ENCODE assay signal across 13 mouse cellular contexts in genomic region chr1:46394681-46395297, GRCm38 (mm10). TPM values are rescaled to one million over a fixed set of nuclear protein-coding genes. Genes with fewer than 3 reads are reported as not detected.
A peak's percentile ranks its signal among the peaks of the same experiment; 100 is the strongest.
DNase-seq lines count a peak whose midpoint lies in the region; ATAC-seq and TF ChIP-seq lines count a peak whose summit lies in the region.
"Not testable (repeated sequence)": the region's sequence is repeated elsewhere in the genome, so short reads cannot be mapped to it uniquely, and the experiment has no call there.
"Had no signal": no experiment of that assay in that cellular context is flagged by ENCODE, and none has a peak within 500 bp of the region (broad histone marks: within the 10 kb centered on the region; RNA-seq: fewer than 3 reads in every experiment).

No protein-coding gene starts in this region.

- H3K27ac ChIP-seq in forebrain, embryonic 11.5 days (ENCODE audit: low read depth, low read length); forebrain, embryonic 14.5 days (ENCODE audit: low read depth, low read length); forebrain, postnatal 0 days (ENCODE audit: low read depth, low read length); hindbrain, embryonic 13.5 days; hindbrain, embryonic 16.5 days (ENCODE audit: low read depth, low read length); neural tube, embryonic 11.5 days (ENCODE audit: low read depth, low read length); neural tube, embryonic 14.5 days (ENCODE audit: low read depth, low read length): not testable (repeated sequence)

- H3K9ac ChIP-seq in forebrain, embryonic 11.5 days (ENCODE audit: low read length); forebrain, embryonic 14.5 days (ENCODE audit: low read length); forebrain, postnatal 0 days; hindbrain, embryonic 13.5 days; hindbrain, embryonic 16.5 days (ENCODE audit: low read depth, low read length); neural tube, embryonic 11.5 days (ENCODE audit: low read length); neural tube, embryonic 14.5 days (replicated peaks; ENCODE audit: low read depth, low read length): not testable (repeated sequence)

- not testable (repeated sequence) for H3K4me3 ChIP-seq in forebrain, embryonic 11.5 days (ENCODE audit: low read depth, low read length); forebrain, embryonic 14.5 days (ENCODE audit: low read depth, low read length); forebrain, postnatal 0 days (ENCODE audit: low read depth, low read length); hindbrain, embryonic 13.5 days; hindbrain, embryonic 16.5 days (ENCODE audit: low read length); neural tube, embryonic 11.5 days (ENCODE audit: low read depth, low read length); neural tube, embryonic 14.5 days (ENCODE audit: low read depth, low read length)

- H3K9me3 ChIP-seq in forebrain, embryonic 11.5 days (ENCODE audit: control insufficient read depth, low read length); forebrain, embryonic 14.5 days (replicated peaks; ENCODE audit: control insufficient read depth, low read length); forebrain, postnatal 0 days (ENCODE audit: low read length); hindbrain, embryonic 13.5 days; hindbrain, embryonic 16.5 days (ENCODE audit: control insufficient read depth, low read length); neural tube, embryonic 11.5 days (ENCODE audit: control insufficient read depth, low read length); neural tube, embryonic 14.5 days (ENCODE audit: control insufficient read depth, low read length): not testable (repeated sequence)

- not testable (repeated sequence) for TF ChIP-seq CTCF in forebrain, postnatal 0 days (IDR thresholded peaks at IDR 0.05; ENCODE audit: low read depth)

- H3K4me1 ChIP-seq in forebrain, embryonic 11.5 days (replicated peaks; ENCODE audit: control insufficient read depth, insufficient read depth, low read length); forebrain, embryonic 14.5 days (ENCODE audit: control insufficient read depth, insufficient read depth, low read length); forebrain, postnatal 0 days (ENCODE audit: insufficient read depth); hindbrain, embryonic 13.5 days (replicated peaks); hindbrain, embryonic 16.5 days (ENCODE audit: control insufficient read depth, insufficient read depth, low read depth, low read length); neural tube, embryonic 11.5 days (ENCODE audit: control insufficient read depth, insufficient read depth, low read length); neural tube, embryonic 14.5 days (ENCODE audit: control insufficient read depth, insufficient read depth, low read length): not testable (repeated sequence)

- not testable (repeated sequence) for H3K36me3 ChIP-seq in forebrain, embryonic 11.5 days (ENCODE audit: control insufficient read depth, insufficient read depth, low read length); forebrain, embryonic 14.5 days (ENCODE audit: control insufficient read depth, insufficient read depth, low read length); forebrain, postnatal 0 days (ENCODE audit: insufficient read depth); hindbrain, embryonic 13.5 days; hindbrain, embryonic 16.5 days (ENCODE audit: control insufficient read depth, insufficient read depth, low read length); neural tube, embryonic 11.5 days (ENCODE audit: control insufficient read depth, insufficient read depth, low read length); neural tube, embryonic 14.5 days (ENCODE audit: control insufficient read depth, insufficient read depth, low read length)

- H3K4me2 ChIP-seq in forebrain, embryonic 11.5 days (ENCODE audit: low read depth, low read length, severe bottlenecking); forebrain, embryonic 14.5 days (ENCODE audit: low read length); forebrain, postnatal 0 days (ENCODE audit: low read depth); hindbrain, embryonic 13.5 days; hindbrain, embryonic 16.5 days (ENCODE audit: low read length); neural tube, embryonic 11.5 days (ENCODE audit: low read depth); neural tube, embryonic 14.5 days (ENCODE audit: low read depth, low read length): not testable (repeated sequence)

- not testable (repeated sequence) for H3K27me3 ChIP-seq in forebrain, embryonic 11.5 days (ENCODE audit: control insufficient read depth, insufficient read depth, low read length); forebrain, embryonic 14.5 days (replicated peaks; ENCODE audit: control insufficient read depth, insufficient read depth, low read length); forebrain, postnatal 0 days (ENCODE audit: insufficient read depth, low read length); hindbrain, embryonic 13.5 days; hindbrain, embryonic 16.5 days (replicated peaks; ENCODE audit: control insufficient read depth, insufficient read depth, low read length); neural tube, embryonic 11.5 days (ENCODE audit: control insufficient read depth, insufficient read depth, low read length); neural tube, embryonic 14.5 days (ENCODE audit: control insufficient read depth, insufficient read depth, low read length)

- 54% methylated on average over 3 of the region's 4 CpGs for WGBS in forebrain, embryonic 11.5 days
- WGBS in forebrain, embryonic 14.5 days, result 25% methylated on average over 3 of the region's 4 CpGs
- 23% methylated on average over 3 of the region's 4 CpGs for WGBS in forebrain, postnatal 0 days
- WGBS in hindbrain, embryonic 13.5 days, result 58% methylated on average over 3 of the region's 4 CpGs
- 46% methylated on average over 3 of the region's 4 CpGs for WGBS in hindbrain, embryonic 16.5 days
- WGBS in neural tube, embryonic 11.5 days, result 54% methylated on average over 3 of the region's 4 CpGs
- 46% methylated on average over 3 of the region's 4 CpGs for WGBS in neural tube, embryonic 14.5 days

- peak; percentile 71 for ATAC-seq in forebrain, embryonic 11.5 days (replicated peaks; ENCODE audit: low FRiP score)
- peak; percentile 89 for ATAC-seq in forebrain, embryonic 14.5 days
- peak; percentile 51; the same call in 1 of the 2 replicates for ATAC-seq in forebrain, postnatal 0 days
- ATAC-seq in hindbrain, embryonic 13.5 days (ENCODE audit: low FRiP score), result peak; percentile 73
- peak; percentile 56; the same call in 1 of the 2 replicates for ATAC-seq in hindbrain, embryonic 16.5 days
- ATAC-seq in neural tube, embryonic 11.5 days (ENCODE audit: insufficient read depth, low FRiP score, low TSS enrichment), result peak; percentile 80; the same call in 1 of the 2 replicates
- ATAC-seq in neural tube, embryonic 14.5 days (ENCODE audit: low read depth), result peak; percentile 84

- DNase-seq in forebrain, embryonic 11.5 days (ENCODE audit: low spot score); forebrain, postnatal 0 days; neural tube, embryonic 11.5 days (ENCODE audit: low spot score): not testable (repeated sequence)
- DNase-seq in forebrain, embryonic 14.5 days (ENCODE audit: low spot score), result peak; percentile 29

RNA-seq across cellular contexts. Expression of gene Dnah7c, which starts 30.6 kb away (rescaled TPM):
- polyA plus RNA-seq in forebrain, embryonic 11.5 days (2014; fragmentation: Nextera tagmentation; extraction: Ambion mirVana), result 0.12 and 0.27 TPM in 2 replicates
- polyA plus RNA-seq in forebrain, embryonic 14.5 days (2014; fragmentation: Nextera tagmentation; extraction: Ambion mirVana), result 0.11 and 0.27 TPM in 2 replicates
- total RNA-seq in forebrain, postnatal 0 days (2014; rRNA removed), result 0.62 and 0.71 TPM in 2 replicates
- polyA plus RNA-seq in forebrain, postnatal 0 days (2015; fragmentation: Nextera tagmentation; extraction: Ambion mirVana), result 0.14 and 0.16 TPM in 2 replicates
- 0.17 and 0.23 TPM in 2 replicates for polyA plus RNA-seq in hindbrain, embryonic 13.5 days (2015; fragmentation: Nextera tagmentation; extraction: Ambion mirVana)
- 0.11 and 0.12 TPM in 2 replicates for polyA plus RNA-seq in hindbrain, embryonic 16.5 days (2015; fragmentation: Nextera tagmentation; extraction: Ambion mirVana)
- 0.08 and 0.24 TPM in 2 replicates for polyA plus RNA-seq in neural tube, embryonic 11.5 days (2014; fragmentation: Nextera tagmentation; extraction: Ambion mirVana)
- 0.27 and 0.67 TPM in 2 replicates for polyA plus RNA-seq in neural tube, embryonic 14.5 days (2014; fragmentation: Nextera tagmentation; extraction: Ambion mirVana)
- total RNA-seq: CH12.LX; common myeloid progenitor, adult 5-6 weeks; gastrocnemius, adult 8-10 months; gastrocnemius, postnatal 25 days; heart, postnatal 36 days had no signal
- polyA plus RNA-seq: G1E had no signal
